Mouse (Mus musculus): ENCODE measurements around the gene Pla2g4e.

DNA sequence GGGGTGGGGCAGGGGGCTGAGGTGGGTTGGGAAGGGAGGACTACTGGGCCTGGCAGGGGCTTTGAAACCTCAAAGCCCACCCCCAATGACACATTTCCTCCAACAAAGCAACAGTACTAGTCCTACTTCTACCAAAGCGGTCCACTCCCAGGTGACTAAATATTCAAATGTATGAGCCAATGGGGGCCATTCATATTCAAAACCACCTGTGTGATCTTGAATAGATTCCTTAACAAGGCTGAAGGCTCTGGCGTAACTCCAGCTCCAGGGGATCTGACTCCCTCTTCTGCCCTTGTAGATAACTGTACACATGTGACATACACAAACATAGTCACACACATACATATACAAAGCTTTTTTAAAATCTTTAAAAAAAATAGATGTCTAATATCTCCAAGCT is 1.1 kb downstream of the Pla2g4e start:
- TF ChIP-seq ZNF384 (IDR thresholded peaks at IDR 0.05; ENCODE audit: low read depth, low read length) (no peak), ZC3H11A (IDR thresholded peaks at IDR 0.05; ENCODE audit: borderline replicate concordance, low read depth, low read length) (no peak), HCFC1 (IDR thresholded peaks at IDR 0.05; ENCODE audit: borderline replicate concordance, insufficient read depth, low read length) (no peak), CHD2 (IDR thresholded peaks at IDR 0.05; ENCODE audit: low read depth, low read length) (no peak), MAFK (IDR thresholded peaks at IDR 0.05; ENCODE audit: insufficient read depth, low read depth, low read length) (no peak)
